Mouse (Mus musculus) lung, postnatal 25 days (tissue): ENCODE data around the gene Chm.
A peak's percentile ranks its signal among the peaks of the same experiment; 100 is the strongest.
"Not testable (repeated sequence)": the region's sequence is repeated elsewhere in the genome, so short reads cannot be mapped to it uniquely, and the experiment has no call there.

ENCODE experiments used
- DNase-seq: peaks from one replicate; pipeline ENCODE4 v3.0.0; 2022; ENCODE audit warnings: low spot score

Chm gene

DNA sequence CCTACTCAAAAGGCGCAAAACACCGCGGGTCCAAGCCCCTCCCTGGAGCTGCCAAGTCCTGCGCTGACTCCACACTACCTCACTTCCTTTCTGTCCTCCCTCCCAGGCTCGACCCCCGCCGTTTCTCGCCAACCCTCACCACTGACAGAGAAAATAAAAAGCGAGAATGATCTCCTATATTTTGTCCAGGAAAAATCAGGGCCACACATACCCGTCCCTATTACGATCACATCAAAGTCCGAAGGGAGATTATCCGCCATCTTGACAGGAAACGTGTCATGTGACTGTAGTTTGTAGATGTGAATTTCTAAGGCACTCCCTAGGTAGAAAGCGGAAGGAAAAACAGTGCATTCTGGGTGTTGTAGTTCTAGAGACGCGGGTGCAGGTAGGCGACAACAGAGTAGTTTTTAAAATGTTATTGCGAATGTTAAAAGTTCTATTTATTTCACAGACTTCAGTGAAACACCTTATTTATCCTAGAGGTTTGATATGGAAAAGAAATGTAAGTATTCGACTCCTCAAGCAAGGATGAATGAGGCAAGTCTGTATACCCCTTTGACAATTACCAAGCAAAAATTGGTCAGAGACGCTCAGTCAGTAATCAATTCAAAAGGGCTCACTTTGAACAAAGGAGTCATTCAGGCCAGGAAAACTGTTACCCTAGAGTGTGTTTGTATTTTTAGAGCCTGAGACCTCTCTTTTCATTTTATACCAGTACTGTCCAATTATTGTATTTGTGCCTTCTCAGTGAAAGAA is at the start of gene Chm:
Gene Chm (minus strand): TSS at position 288 of the 756 bp plus-strand sequence.
- DNase-seq: peak; percentile 75

- DNase-seq: no peak
These were observed 8.6 kb upstream of the Chm start for GRCm38 (mm10) chrX:113193901-113194300.

- no peak for DNase-seq
These were observed 618 bp downstream of the Chm start for GRCm38 (mm10) chrX:113184569-113185229.

GRCm38 (mm10) chrX:113180856-113181255 is 4.5 kb downstream of the Chm start:
- DNase-seq: not testable (repeated sequence)

DNA sequence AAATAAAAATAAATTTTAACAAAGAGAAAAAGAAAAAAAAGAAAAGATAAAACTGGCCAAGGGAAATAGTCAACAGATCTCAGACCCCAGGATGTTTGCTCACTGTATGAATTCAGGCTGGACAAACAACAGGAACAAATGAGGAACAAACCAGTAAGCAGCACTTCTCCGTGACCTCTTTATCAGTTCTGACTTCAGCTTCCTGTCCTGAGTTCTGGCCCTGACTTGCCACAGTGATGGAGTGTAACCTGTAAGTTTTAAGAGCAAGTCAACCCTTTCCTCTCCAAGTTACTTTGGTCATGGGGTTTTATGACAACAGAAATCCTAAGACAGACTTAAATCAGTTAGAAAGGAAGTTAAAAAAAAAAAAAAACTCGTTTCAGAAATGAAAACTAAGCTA is 12.6 kb downstream of the Chm start:
- no peak for DNase-seq

DNA sequence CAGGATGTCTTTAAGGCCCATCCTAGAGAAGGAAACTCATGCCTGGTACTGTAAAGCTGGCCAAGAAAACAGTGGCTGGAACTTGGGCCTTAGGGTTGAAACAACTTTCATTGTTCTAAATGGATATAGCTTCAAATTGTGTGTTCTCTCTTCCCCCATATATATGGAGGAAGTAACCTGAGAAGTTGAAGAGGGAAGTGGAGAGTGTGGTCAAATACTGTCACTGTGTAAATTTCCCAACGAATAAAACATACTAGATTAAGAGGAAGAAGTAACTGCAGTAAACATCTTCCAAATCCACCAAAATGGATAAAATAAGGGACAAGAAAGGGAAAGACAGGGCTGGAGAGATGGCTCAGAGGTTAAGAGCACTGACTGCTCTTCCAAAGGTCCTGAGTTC is 13.0 kb downstream of the Chm start:
- DNase-seq: no peak

GRCm38 (mm10) chrX:113160268-113160860 is 25.0 kb downstream of the Chm start:
- DNase-seq: no peak

GRCm38 (mm10) chrX:113084171-113084570 is 101.1 kb downstream of the Chm start:
- DNase-seq: no peak

DNA sequence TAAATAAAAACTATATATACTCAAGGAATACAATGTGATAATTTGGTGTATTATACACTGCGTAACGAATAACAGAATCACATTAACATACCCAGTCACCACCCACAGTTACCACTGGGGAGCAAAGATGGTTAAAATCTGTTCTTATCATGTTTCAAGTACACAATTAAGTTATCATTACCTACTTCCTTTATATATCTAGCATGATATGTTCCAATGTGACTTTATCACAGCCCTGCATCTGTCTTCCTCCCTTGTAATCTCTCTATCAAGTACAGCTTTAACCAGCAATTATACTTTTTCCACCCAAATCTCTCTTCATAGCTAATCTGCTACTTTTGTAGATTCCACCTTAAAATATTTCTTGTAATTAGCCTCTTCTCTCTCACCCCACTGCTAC is 109.3 kb downstream of the Chm start:
- DNase-seq: no peak

GRCm38 (mm10) chrX:113074823-113075222 is 110.5 kb downstream of the Chm start:
- DNase-seq: no peak

DNA sequence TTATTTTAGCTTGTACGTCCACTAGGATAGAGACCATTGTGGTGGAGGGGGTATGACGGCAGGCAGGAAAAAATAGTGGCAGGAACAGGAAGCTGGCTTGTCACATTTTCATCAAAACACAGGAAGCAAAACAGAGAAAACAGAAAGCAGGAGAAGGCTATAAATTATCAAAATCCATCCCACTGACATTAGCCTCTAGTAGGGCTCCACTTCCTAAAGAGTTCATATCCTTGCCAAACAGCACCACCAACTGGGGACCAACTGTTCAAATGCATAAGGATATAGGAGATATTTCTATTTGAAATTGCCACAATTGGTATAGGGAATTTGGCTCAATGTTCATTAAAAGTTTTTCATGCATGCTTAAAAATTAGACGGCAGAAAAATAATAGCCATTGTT is 181.7 kb downstream of the Chm start:
- no peak for DNase-seq

GRCm38 (mm10) chrX:113002192-113002591 is 183.1 kb downstream of the Chm start:
- no peak for DNase-seq
